ENCODE assay signal across 12 mouse cellular contexts in genomic region chr8:114332949-114333348, GRCm38 (mm10).
DNase-seq lines count a peak whose midpoint lies in the region; ATAC-seq lines count a peak whose summit lies in the region.
"Had no signal": no experiment of that assay in that cellular context is flagged by ENCODE, and none has a peak within 500 bp of the region (broad histone marks: within the 10 kb centered on the region; RNA-seq: fewer than 3 reads in every experiment).

No protein-coding gene starts in this region.

- no peak for DNase-seq in kidney, postnatal 25 days
- DNase-seq in c-Kit-positive CD71-positive TER-119-positive erythroid progenitor cells, embryonic 14.5 days (ENCODE audit: low spot score) = no peak
- DNase-seq in liver = no peak
- DNase-seq: B cell, adult 2 months; left cerebral cortex, postnatal 4 days; retina, postnatal 1 day had no signal

- no peaks in the 10 kb centered on the region for H3K4me1 ChIP-seq in kidney, embryonic 16.5 days (ENCODE audit: insufficient read depth, low read length)
- H3K4me1 ChIP-seq in forebrain, embryonic 12.5 days = peaks cover 27% of the 10 kb centered on the region
- peaks cover 21% of the 10 kb centered on the region for H3K4me1 ChIP-seq in limb, embryonic 12.5 days (replicated peaks)
- H3K4me1 ChIP-seq in neural tube, embryonic 14.5 days (ENCODE audit: control insufficient read depth, insufficient read depth, low read length) = 0 out of 2 replicates have a peak, but pooled peaks cover 3% of the 10 kb centered on the region

- H3K4me2 ChIP-seq in kidney, embryonic 16.5 days (replicated peaks; ENCODE audit: low read depth, low read length) = no peak overlapping the region
- no peak overlapping the region for H3K4me2 ChIP-seq in forebrain, embryonic 12.5 days
- no peak overlapping the region for H3K4me2 ChIP-seq in limb, embryonic 12.5 days
- H3K4me2 ChIP-seq in neural tube, embryonic 14.5 days (ENCODE audit: low read depth, low read length) = no peak overlapping the region

- WGBS in kidney, embryonic 16.5 days = 28% methylated on average over 4 of the region's 4 CpGs
- WGBS in forebrain, embryonic 12.5 days = 70% methylated on average over 4 of the region's 4 CpGs
- 27% methylated on average over 4 of the region's 4 CpGs for WGBS in limb, embryonic 12.5 days
- WGBS in neural tube, embryonic 14.5 days = 41% methylated on average over 4 of the region's 4 CpGs

- H3K4me3 ChIP-seq in kidney, embryonic 16.5 days (ENCODE audit: low read length) = no peak overlapping the region
- H3K4me3 ChIP-seq in forebrain, embryonic 12.5 days (replicated peaks) = no peak overlapping the region
- no peak overlapping the region for H3K4me3 ChIP-seq in limb, embryonic 12.5 days (replicated peaks)
- no peak overlapping the region for H3K4me3 ChIP-seq in neural tube, embryonic 14.5 days (ENCODE audit: low read depth, low read length)
- H3K4me3 ChIP-seq: erythroblast, embryonic 14.5 days had no signal

- no peak overlapping the region for H3K27ac ChIP-seq in kidney, embryonic 16.5 days (ENCODE audit: low read length)
- H3K27ac ChIP-seq in forebrain, embryonic 12.5 days = peak overlapping the region; percentile 66
- peak overlapping the region; percentile 66 for H3K27ac ChIP-seq in limb, embryonic 12.5 days
- H3K27ac ChIP-seq in neural tube, embryonic 14.5 days (ENCODE audit: low read depth, low read length) = peak overlapping the region; percentile 59; the same call in 1 of the 2 replicates

- H3K27me3 ChIP-seq in kidney, embryonic 16.5 days (ENCODE audit: insufficient read depth, low read length) = no peaks in the 10 kb centered on the region
- no peaks in the 10 kb centered on the region for H3K27me3 ChIP-seq in forebrain, embryonic 12.5 days
- H3K27me3 ChIP-seq in limb, embryonic 12.5 days = no peaks in the 10 kb centered on the region
- no peaks in the 10 kb centered on the region for H3K27me3 ChIP-seq in neural tube, embryonic 14.5 days (ENCODE audit: control insufficient read depth, insufficient read depth, low read length)

- H3K36me3 ChIP-seq in kidney, embryonic 16.5 days (ENCODE audit: insufficient read depth, low read length) = no peaks in the 10 kb centered on the region
- no peaks in the 10 kb centered on the region for H3K36me3 ChIP-seq in forebrain, embryonic 12.5 days (replicated peaks)
- H3K36me3 ChIP-seq in limb, embryonic 12.5 days = no peaks in the 10 kb centered on the region
- H3K36me3 ChIP-seq in neural tube, embryonic 14.5 days (ENCODE audit: control insufficient read depth, insufficient read depth, low read length) = no peaks in the 10 kb centered on the region

- H3K9ac ChIP-seq in kidney, embryonic 16.5 days (replicated peaks; ENCODE audit: low read length) = no peak overlapping the region
- no peak overlapping the region for H3K9ac ChIP-seq in forebrain, embryonic 12.5 days
- no peak overlapping the region for H3K9ac ChIP-seq in limb, embryonic 12.5 days (replicated peaks)
- no peak overlapping the region for H3K9ac ChIP-seq in neural tube, embryonic 14.5 days (replicated peaks; ENCODE audit: low read depth, low read length)

- H3K9me3 ChIP-seq in kidney, embryonic 16.5 days (ENCODE audit: low read length) = no peaks in the 10 kb centered on the region; the same call in 1 of the 2 replicates
- H3K9me3 ChIP-seq in forebrain, embryonic 12.5 days = 0 out of 2 replicates have a peak, but pooled peaks cover 8% of the 10 kb centered on the region
- peaks cover 6% of the 10 kb centered on the region; the same call in 1 of the 2 replicates for H3K9me3 ChIP-seq in limb, embryonic 12.5 days
- no peaks in the 10 kb centered on the region for H3K9me3 ChIP-seq in neural tube, embryonic 14.5 days (ENCODE audit: control insufficient read depth, low read length)

- peak; percentile 59; the same call in 1 of the 2 replicates for ATAC-seq in kidney, embryonic 16.5 days (ENCODE audit: low FRiP score, low TSS enrichment)
- no peak for ATAC-seq in forebrain, embryonic 12.5 days (ENCODE audit: low FRiP score)
- peak; percentile 76; the same call in 1 of the 2 replicates for ATAC-seq in limb, embryonic 12.5 days (ENCODE audit: insufficient number of reproducible peaks, insufficient read depth, low FRiP score, low TSS enrichment, low read depth)
- no peak for ATAC-seq in neural tube, embryonic 14.5 days (ENCODE audit: low read depth)
- no peak for ATAC-seq in inflammation-experienced regulatory T-cells, adult 6 months

Comparison
In these comparisons a context has a peak if more than half of its experiments do, and no peak if none do; other contexts are left out.
1. ATAC-seq: peak in kidney, embryonic 16.5 days (single experiment) and limb, embryonic 12.5 days (single experiment); none in forebrain, embryonic 12.5 days (single experiment), neural tube, embryonic 14.5 days (single experiment) and inflammation-experienced regulatory T-cells, adult 6 months (single experiment).